Mouse (Mus musculus) olfactory bulb, adult 2 months (tissue): ENCODE measurements around the gene Upk1a.

Experiments used
- CTCF ChIP-seq: fragments of 200-500 bp; IDR thresholded peaks from 2 replicates; pipeline ENCODE4 v1.5.1; 2012; ENCODE audit warnings: low read depth, mild to moderate bottlenecking, low read length, moderate library complexity; ENCODE audit not compliant: insufficient read depth
- POLR2A ChIP-seq: fragments of 200-500 bp; IDR thresholded peaks from 2 replicates; pipeline ENCODE4 v1.6.1; 2012; ENCODE audit warnings: mild to moderate bottlenecking, low read depth, low read length, moderate library complexity; ENCODE audit not compliant: insufficient read depth

GRCm38 (mm10) chr7:30581547-30581946 lies 31.1 kb downstream of the Upk1a start:
- no peak for TF ChIP-seq CTCF
- no peak for TF ChIP-seq POLR2A
